Mouse (Mus musculus): Measurements from ENCODE around the gene Klrb1b. TPM values are rescaled to one million over a fixed set of nuclear protein-coding genes. Genes with fewer than 3 reads are reported as not detected.

The Klrb1b gene
- total RNA-seq (2014; fragmentation: Nextera tagmentation) (not detected in 2 replicates), total RNA-seq (2017) (0.05 and 0.12 TPM in 2 replicates), polyA plus RNA-seq (2012) (not detected in 2 replicates)

DNA sequence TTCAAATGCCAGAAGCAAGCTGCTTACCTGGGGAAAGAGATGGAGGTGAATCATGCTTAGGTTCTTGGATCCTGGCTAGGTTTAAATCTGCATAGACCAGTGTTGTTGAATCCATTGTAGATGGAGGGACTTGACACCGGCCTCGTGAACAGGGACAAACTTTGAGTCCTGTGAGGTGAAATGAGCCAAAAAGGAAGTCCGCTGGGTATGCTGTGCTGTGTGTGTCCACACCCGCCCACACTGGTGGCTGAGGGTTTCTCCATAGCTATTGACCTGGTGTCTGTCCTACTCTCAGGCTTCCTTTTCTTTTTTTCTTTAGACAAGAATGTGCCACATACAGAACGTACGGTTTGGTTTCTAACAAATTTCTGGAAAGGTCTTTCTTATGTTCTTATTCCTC, at the start of gene Klrb1b, which contains the start of gene Gm44511:
TSS of gene Klrb1b (minus strand) at position 200 of the 400 bp plus-strand sequence.
TSS of gene Gm44511 (minus strand) at position 184 of the 400 bp plus-strand sequence.
- H3K4me1 ChIP-seq (ENCODE audit: insufficient read depth, low read depth, low read length): no peaks in the 10 kb centered on the region
- DNase-seq (ENCODE audit: low spot score) (no peak), ATAC-seq (ENCODE audit: extremely low read depth, insufficient number of reproducible peaks, low FRiP score, poor library complexity, severe bottlenecking) (no peak)
- H3K4me3 ChIP-seq (ENCODE audit: low read depth, low read length): no peak within 1 kb of the TSS
- no peaks in the 10 kb centered on the region for H3K36me3 ChIP-seq (replicated peaks)
- peaks cover 12% of the 10 kb centered on the region for H3K9me3 ChIP-seq (replicated peaks)
- H3K27me3 ChIP-seq (ENCODE audit: insufficient read depth, low read length): no peaks in the 10 kb centered on the region
- TF ChIP-seq GATA1 (IDR thresholded peaks at IDR 0.05; ENCODE audit: borderline replicate concordance, low read length): no peak
- TF ChIP-seq GATA2 (IDR thresholded peaks at IDR 0.05; ENCODE audit: borderline replicate concordance, low read depth, low read length): no peak
- no peak for TF ChIP-seq POLR2AphosphoS5 (IDR thresholded peaks at IDR 0.05; ENCODE audit: insufficient replicate concordance, low read depth, low read length)
- no peak for TF ChIP-seq TAL1 (conservative IDR thresholded peaks at IDR 0.05; ENCODE audit: low read depth, low read length)
- no peak for TF ChIP-seq CTCF (IDR thresholded peaks at IDR 0.05; ENCODE audit: low read depth, low read length)

DNA sequence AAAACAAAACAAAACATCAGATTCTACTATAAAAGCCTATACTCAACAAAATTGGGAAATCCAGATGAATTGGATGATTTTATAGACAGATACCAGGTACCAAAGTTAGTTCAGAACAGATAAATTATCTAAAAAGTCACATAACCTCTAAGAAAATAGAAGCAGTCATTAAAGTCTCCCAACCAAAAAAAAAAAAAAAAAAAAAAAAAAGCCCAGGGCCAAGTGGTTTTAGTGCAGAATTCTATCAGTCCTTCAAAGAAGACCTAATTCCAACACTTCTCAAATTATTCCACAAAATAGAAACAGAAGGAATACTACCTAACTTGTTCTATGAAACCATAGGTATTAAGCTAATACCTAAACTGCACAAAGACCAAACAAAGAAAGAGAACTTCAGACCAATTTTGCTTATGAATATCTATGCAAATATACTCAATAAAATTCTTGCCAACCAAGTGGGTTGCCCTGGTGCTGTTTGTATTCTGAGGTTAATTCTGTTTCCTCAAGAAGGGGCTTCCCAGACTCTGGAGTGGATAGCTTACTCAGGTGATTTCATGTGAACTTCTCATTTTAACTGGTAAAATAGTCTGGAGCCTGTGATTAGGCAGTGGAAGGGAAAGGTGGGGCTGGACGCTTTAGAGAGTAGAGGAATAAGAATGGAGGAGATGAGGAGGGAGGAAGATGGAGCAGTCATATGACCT, 45.9 kb upstream of the Klrb1b start:
- no peak overlapping the region for H3K4me3 ChIP-seq (ENCODE audit: low read depth, low read length)
- no peak for DNase-seq (ENCODE audit: low spot score)
- no peaks in the 10 kb centered on the region for H3K27me3 ChIP-seq (ENCODE audit: insufficient read depth, low read length)

DNA sequence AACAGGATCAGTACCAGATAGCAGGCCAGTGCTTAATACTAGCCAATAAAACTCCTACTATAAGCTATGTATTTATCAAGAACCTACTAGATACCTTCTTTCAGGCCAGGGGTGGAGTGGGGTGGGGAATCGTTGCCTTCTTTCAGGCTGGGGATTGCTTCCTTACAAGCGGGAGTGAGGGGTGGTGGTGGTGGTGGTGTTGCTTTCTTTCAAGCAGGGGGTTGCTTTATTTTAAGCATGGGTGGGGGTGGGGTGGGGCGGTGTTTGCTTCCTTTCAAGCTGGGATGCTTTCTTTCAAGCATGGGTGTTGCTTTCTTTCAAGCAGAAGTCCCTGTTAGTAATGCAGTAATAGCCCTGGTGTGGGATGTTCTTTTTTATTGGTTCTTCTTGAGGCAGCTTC, 42.7 kb upstream of the Klrb1b start:
- Histone ChIP-seq H3K4me3 (ENCODE audit: low read depth, low read length) (no peak overlapping the region), H3K27me3 (ENCODE audit: insufficient read depth, low read length) (no peaks in the 10 kb centered on the region)
- ATAC-seq (ENCODE audit: extremely low read depth, insufficient number of reproducible peaks, low FRiP score, poor library complexity, severe bottlenecking): no peak

More for the DNA sequence above, 45.9 kb upstream of the Klrb1b start:
- Histone ChIP-seq H3K9me3 (replicated peaks) (0 out of 2 replicates have a peak, but pooled peaks cover 1% of the 10 kb centered on the region), H3K36me3 (replicated peaks) (no peaks in the 10 kb centered on the region), H3K4me1 (ENCODE audit: insufficient read depth, low read depth, low read length) (no peaks in the 10 kb centered on the region)
- no peak for ATAC-seq (ENCODE audit: extremely low read depth, insufficient number of reproducible peaks, low FRiP score, poor library complexity, severe bottlenecking)
- TF ChIP-seq GATA2 (IDR thresholded peaks at IDR 0.05; ENCODE audit: borderline replicate concordance, low read depth, low read length) (no peak), CTCF (IDR thresholded peaks at IDR 0.05; ENCODE audit: low read depth, low read length) (no peak), POLR2AphosphoS5 (IDR thresholded peaks at IDR 0.05; ENCODE audit: insufficient replicate concordance, low read depth, low read length) (no peak), GATA1 (IDR thresholded peaks at IDR 0.05; ENCODE audit: borderline replicate concordance, low read length) (no peak), TAL1 (conservative IDR thresholded peaks at IDR 0.05; ENCODE audit: low read depth, low read length) (no peak)

DNA sequence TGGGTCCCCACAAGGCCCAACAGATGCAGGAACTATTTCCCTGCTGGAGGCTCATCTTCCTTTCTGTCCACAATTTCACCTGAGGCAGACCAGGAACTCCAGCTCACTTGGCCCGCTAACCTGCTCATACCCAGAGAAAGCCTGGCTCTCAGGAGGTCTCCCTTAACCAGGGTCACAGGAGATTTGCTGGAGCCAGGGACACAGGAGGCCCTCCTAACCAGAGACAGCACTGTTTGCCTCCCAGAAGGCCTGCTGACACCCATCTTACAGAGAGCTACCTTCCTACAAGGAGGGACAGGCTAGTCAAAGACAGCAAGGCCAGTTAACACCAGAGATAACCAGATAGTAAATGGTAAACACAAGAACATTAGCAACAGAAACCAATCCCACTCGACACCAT, 31.8 kb upstream of the Klrb1b start:
- DNase-seq (ENCODE audit: low spot score): no peak

More for the DNA sequence above, 42.7 kb upstream of the Klrb1b start:
- Histone ChIP-seq H3K36me3 (replicated peaks) (no peaks in the 10 kb centered on the region), H3K9me3 (replicated peaks) (0 out of 2 replicates have a peak, but pooled peaks cover 3% of the 10 kb centered on the region), H3K4me1 (ENCODE audit: insufficient read depth, low read depth, low read length) (no peaks in the 10 kb centered on the region)
- no peak for TF ChIP-seq CTCF (IDR thresholded peaks at IDR 0.05; ENCODE audit: low read depth, low read length)
- no peak for TF ChIP-seq POLR2AphosphoS5 (IDR thresholded peaks at IDR 0.05; ENCODE audit: insufficient replicate concordance, low read depth, low read length)
- TF ChIP-seq TAL1 (conservative IDR thresholded peaks at IDR 0.05; ENCODE audit: low read depth, low read length): no peak
- TF ChIP-seq GATA2 (IDR thresholded peaks at IDR 0.05; ENCODE audit: borderline replicate concordance, low read depth, low read length): no peak
- no peak for TF ChIP-seq GATA1 (IDR thresholded peaks at IDR 0.05; ENCODE audit: borderline replicate concordance, low read length)
- DNase-seq (ENCODE audit: low spot score): no peak

DNA sequence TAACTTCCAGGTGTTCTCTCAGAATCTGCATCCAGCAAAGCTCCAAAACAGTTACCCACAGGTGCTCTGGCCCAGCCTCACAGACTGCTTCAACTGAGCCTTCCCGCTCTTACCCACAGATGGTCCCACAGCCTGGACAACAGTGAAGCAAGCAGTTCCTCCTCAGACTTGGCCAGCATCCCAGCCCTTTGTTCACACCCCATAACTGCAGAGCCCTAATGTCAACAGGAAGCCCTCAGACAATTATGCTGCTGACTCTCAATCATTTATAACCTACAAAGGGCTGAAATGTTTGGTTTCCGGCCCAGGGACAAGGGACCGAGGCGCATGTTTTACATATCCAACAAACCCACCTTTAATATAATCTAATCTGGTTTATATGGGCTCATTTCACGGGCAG, 30.1 kb upstream of the Klrb1b start:
- DNase-seq (ENCODE audit: low spot score) (no peak), ATAC-seq (ENCODE audit: extremely low read depth, insufficient number of reproducible peaks, low FRiP score, poor library complexity, severe bottlenecking) (no peak)
- Histone ChIP-seq H3K36me3 (replicated peaks) (no peaks in the 10 kb centered on the region), H3K27me3 (ENCODE audit: insufficient read depth, low read length) (no peaks in the 10 kb centered on the region), H3K4me1 (ENCODE audit: insufficient read depth, low read depth, low read length) (no peaks in the 10 kb centered on the region), H3K4me3 (ENCODE audit: low read depth, low read length) (no peak overlapping the region), H3K9me3 (replicated peaks) (peaks cover 36% of the 10 kb centered on the region)
- no peak for TF ChIP-seq POLR2AphosphoS5 (IDR thresholded peaks at IDR 0.05; ENCODE audit: insufficient replicate concordance, low read depth, low read length)
- TF ChIP-seq GATA2 (IDR thresholded peaks at IDR 0.05; ENCODE audit: borderline replicate concordance, low read depth, low read length): no peak
- TF ChIP-seq TAL1 (conservative IDR thresholded peaks at IDR 0.05; ENCODE audit: low read depth, low read length): no peak
- TF ChIP-seq CTCF (IDR thresholded peaks at IDR 0.05; ENCODE audit: low read depth, low read length): no peak
- no peak for TF ChIP-seq GATA1 (IDR thresholded peaks at IDR 0.05; ENCODE audit: borderline replicate concordance, low read length)

More for the DNA sequence above, 31.8 kb upstream of the Klrb1b start:
- Histone ChIP-seq H3K4me3 (ENCODE audit: low read depth, low read length) (no peak overlapping the region), H3K4me1 (ENCODE audit: insufficient read depth, low read depth, low read length) (no peaks in the 10 kb centered on the region), H3K36me3 (replicated peaks) (no peaks in the 10 kb centered on the region), H3K27me3 (ENCODE audit: insufficient read depth, low read length) (no peaks in the 10 kb centered on the region), H3K9me3 (replicated peaks) (peaks cover 24% of the 10 kb centered on the region)
- TF ChIP-seq POLR2AphosphoS5 (IDR thresholded peaks at IDR 0.05; ENCODE audit: insufficient replicate concordance, low read depth, low read length): no peak
- no peak for TF ChIP-seq GATA2 (IDR thresholded peaks at IDR 0.05; ENCODE audit: borderline replicate concordance, low read depth, low read length)
- no peak for TF ChIP-seq TAL1 (conservative IDR thresholded peaks at IDR 0.05; ENCODE audit: low read depth, low read length)
- no peak for TF ChIP-seq CTCF (IDR thresholded peaks at IDR 0.05; ENCODE audit: low read depth, low read length)
- TF ChIP-seq GATA1 (IDR thresholded peaks at IDR 0.05; ENCODE audit: borderline replicate concordance, low read length): no peak
- ATAC-seq (ENCODE audit: extremely low read depth, insufficient number of reproducible peaks, low FRiP score, poor library complexity, severe bottlenecking): no peak

DNA sequence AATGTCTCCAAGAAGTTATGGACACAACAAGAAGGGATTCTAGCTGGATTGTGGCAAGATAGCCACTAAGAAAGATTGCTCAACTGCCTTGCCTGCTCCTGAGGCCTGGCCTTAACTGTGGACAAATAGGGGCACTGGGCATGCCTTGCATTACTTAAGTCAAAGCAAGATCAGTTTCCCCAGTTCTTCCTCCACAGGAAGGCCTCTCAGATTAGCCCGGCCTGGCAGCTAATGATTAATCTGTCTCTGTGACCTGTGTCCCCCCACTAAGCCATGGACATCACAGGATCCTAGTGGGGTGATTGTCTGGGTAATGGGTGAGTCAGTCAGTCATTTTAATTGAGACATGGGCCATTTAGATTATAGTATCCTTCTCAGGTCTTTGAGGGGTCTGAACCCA, 29.3 kb upstream of the Klrb1b start:
- Histone ChIP-seq H3K9me3 (replicated peaks) (peaks cover 36% of the 10 kb centered on the region), H3K4me3 (ENCODE audit: low read depth, low read length) (no peak overlapping the region), H3K27me3 (ENCODE audit: insufficient read depth, low read length) (no peaks in the 10 kb centered on the region), H3K4me1 (ENCODE audit: insufficient read depth, low read depth, low read length) (no peaks in the 10 kb centered on the region), H3K36me3 (replicated peaks) (no peaks in the 10 kb centered on the region)
- TF ChIP-seq GATA1 (IDR thresholded peaks at IDR 0.05; ENCODE audit: borderline replicate concordance, low read length) (no peak), CTCF (IDR thresholded peaks at IDR 0.05; ENCODE audit: low read depth, low read length) (no peak), TAL1 (conservative IDR thresholded peaks at IDR 0.05; ENCODE audit: low read depth, low read length) (no peak), POLR2AphosphoS5 (IDR thresholded peaks at IDR 0.05; ENCODE audit: insufficient replicate concordance, low read depth, low read length) (no peak), GATA2 (IDR thresholded peaks at IDR 0.05; ENCODE audit: borderline replicate concordance, low read depth, low read length) (no peak)
- DNase-seq (ENCODE audit: low spot score): no peak
- ATAC-seq (ENCODE audit: extremely low read depth, insufficient number of reproducible peaks, low FRiP score, poor library complexity, severe bottlenecking): no peak

All from G1E (cell line).